Mouse (Mus musculus) hematopoietic stem cell, adult 5-6 weeks (primary cell): ENCODE measurements around the gene Pdzd4. TPM values are rescaled to one million over a fixed set of nuclear protein-coding genes. Genes with fewer than 3 reads are reported as not detected.
A peak's percentile ranks its signal among the peaks of the same experiment; 100 is the strongest.

Experiments
- ATAC-seq, 2 experiments: fragments of 125-278 bp in 1 of 2; replicated peaks in 1 of 2; 2 replicates each; pipeline ENCODE4 v1.8.0; 2016 to 2017; ENCODE audit warnings: inconsistent platforms in 2 of 2, mild to moderate bottlenecking in 2 of 2, moderate number of reproducible peaks in 2 of 2, low read depth in 1 of 2, moderate TSS enrichment in 1 of 2; ENCODE audit not compliant: low FRiP score in 2 of 2, poor library complexity in 2 of 2, severe bottlenecking in 2 of 2, insufficient read depth in 1 of 2, low TSS enrichment in 1 of 2
- total RNA-seq: library from RNA; stranded (forward); fragments of 172-1452, 232-1000 nt; gene quantifications from 2 replicates; pipeline ENCODE4 v1.2.3, GENCODE M21; 2017

Pdzd4 gene
- total RNA-seq, result 2.9 and 6.4 TPM in 2 replicates

- ATAC-seq, result no peak
Observed at GRCm38 (mm10) chrX:73824185-73825151, at the start of gene Pdzd4. Gene Pdzd4 (minus strand): TSS chrX:73824969.

- no peak for ATAC-seq
Observed at GRCm38 (mm10) chrX:73871956-73872355, 47.2 kb upstream of the Pdzd4 start.

DNA sequence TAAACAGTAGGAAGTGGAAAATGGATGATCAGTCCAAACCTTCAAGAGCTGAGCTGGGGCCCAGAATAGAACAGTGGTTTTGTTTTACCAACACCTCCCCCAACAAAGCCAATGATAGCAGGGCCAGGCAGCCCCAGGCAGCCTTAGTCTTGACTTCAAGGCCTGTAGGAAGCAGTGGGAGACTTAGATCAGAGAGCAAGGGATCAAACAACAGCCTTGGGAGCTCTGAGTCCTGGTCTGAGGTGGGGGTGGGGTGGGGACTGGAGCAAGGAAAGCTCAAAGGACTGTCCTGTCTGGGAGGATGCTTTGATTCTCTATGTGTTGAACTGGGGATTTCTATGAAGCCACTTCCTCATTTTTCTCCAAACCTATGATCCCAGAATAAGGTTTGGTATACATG, 46.7 kb upstream of the Pdzd4 start:
- no peak for ATAC-seq

DNA sequence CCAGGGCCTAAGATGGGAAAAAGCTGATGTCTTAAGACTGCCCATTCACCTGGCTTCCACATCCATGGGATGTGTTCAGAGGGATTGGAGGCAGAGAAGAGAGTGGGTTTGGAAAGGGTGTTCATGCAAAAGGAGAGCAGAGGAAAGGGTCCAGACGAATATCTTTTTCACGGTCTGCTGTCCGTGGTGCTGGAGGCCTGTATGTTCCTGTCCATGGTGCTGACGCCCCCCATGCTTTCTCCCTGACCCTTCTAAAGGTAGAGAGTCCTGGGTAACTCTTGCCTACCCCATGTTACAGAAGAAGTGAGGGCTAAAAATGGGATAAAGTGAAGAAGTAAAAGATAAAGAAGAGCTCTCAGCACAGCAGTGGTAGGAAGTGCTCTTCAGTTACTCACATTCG, 44.6 kb upstream of the Pdzd4 start:
- peak in 1 of 2 experiments; percentile 60; a peak in 1 of 4 replicates for ATAC-seq

- no peak for ATAC-seq
Observed at GRCm38 (mm10) chrX:73867852-73868251, 43.1 kb upstream of the Pdzd4 start.

DNA sequence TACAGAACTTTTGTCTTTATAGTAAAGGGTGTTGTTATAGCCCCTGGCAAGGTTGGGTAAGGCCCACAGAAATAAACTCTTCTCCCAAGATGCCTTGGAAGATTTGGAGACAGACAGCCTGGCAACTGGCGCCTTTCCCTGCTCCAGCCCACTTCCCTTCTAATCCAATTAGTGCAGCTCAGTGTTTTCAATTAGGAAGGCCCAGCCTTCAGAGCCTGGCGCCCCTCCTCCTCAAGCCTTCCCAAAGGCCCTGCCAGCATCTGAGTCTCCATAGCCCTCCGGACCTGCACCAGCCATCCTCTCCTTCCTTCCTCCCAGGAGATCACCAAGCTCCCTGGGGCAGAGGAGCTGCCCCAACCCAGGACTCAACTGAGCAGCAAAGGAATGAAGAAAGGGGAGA, 42.5 kb upstream of the Pdzd4 start:
- no peak for ATAC-seq

- no peak for ATAC-seq
Observed at GRCm38 (mm10) chrX:73864692-73865091, 39.9 kb upstream of the Pdzd4 start.

DNA sequence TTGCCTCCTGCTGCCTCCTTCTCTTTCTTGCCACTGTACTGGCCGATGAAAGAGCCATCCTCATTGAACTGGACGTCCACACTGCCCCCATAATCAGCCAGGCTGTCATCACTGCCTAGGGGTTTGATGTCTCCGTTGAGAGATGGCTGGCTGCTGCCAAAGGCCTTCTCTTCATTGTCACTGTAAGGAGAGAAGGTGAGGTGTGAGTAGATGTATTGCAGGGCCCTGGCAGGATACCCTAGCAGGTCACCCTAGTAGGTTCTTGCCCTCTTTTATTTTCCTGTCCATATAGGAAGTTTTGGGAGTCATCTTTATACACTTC, 30.3 kb upstream of the Pdzd4 start:
- no peak for ATAC-seq

- ATAC-seq, result no peak
Observed at GRCm38 (mm10) chrX:73854326-73855086, 29.7 kb upstream of the Pdzd4 start.

GRCm38 (mm10) chrX:73836691-73837090, 11.9 kb upstream of the Pdzd4 start:
- no peak for ATAC-seq

GRCm38 (mm10) chrX:73835731-73836130, 11.0 kb upstream of the Pdzd4 start:
- ATAC-seq, result no peak

DNA sequence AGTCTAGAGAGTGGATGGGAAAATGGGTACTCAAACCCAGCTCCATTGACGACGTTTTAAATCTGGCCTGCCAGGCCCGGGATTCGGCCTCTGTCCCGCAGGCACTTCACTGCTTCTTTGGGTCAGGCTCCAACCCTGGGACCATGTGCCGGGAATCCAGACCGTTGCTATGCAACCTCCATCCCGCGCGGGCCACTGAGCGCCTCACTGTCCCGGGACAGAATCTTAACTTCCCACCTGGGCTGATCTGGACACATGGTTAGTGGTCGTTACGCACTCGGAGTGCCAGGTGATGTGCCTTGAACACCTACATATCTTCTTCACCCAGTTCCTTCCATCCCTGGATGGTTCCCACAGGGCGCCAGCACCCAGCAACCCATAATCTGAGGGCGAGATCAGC, 1.0 kb downstream of the Pdzd4 start:
- ATAC-seq, result no peak

- peak; percentile 67 to 90 for ATAC-seq
Observed at GRCm38 (mm10) chrX:73816596-73817314, 8.0 kb downstream of the Pdzd4 start.

GRCm38 (mm10) chrX:73815072-73815471, 9.7 kb downstream of the Pdzd4 start:
- ATAC-seq, result no peak

GRCm38 (mm10) chrX:73805814-73806213, 19.0 kb downstream of the Pdzd4 start:
- ATAC-seq, result no peak

DNA sequence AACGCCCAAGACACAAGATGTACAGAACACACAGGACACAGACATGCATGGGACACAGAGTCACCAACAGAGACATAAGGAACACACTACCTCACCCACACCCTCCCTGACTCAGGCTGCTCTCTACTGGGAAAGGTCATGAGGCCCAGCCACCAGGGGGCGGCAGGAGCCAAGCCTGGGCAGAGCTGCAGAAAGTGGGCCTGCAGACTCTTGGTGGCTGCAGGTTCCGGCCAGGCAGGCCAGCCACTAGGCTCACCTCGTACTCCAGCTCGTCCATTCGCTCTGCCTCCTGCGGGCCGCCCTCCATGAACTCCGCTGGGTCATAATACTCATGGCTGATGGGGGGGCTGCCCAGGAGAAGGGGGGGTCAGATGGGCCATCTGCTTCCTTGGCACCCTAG, 26.3 kb downstream of the Pdzd4 start:
- peak; percentile 90 to 93 for ATAC-seq

GRCm38 (mm10) chrX:73797511-73797910, 27.3 kb downstream of the Pdzd4 start:
- ATAC-seq, result no peak

- ATAC-seq, result no peak
Observed at GRCm38 (mm10) chrX:73793505-73793904, 31.3 kb downstream of the Pdzd4 start.
